Mouse (Mus musculus) urinary bladder, postnatal 25 days (tissue): ENCODE results near the gene Metap1d.

Experiments
- DNase-seq: peaks from one replicate; pipeline ENCODE4 v3.0.0; 2022; ENCODE audit warnings: low spot score

Metap1d gene

DNA sequence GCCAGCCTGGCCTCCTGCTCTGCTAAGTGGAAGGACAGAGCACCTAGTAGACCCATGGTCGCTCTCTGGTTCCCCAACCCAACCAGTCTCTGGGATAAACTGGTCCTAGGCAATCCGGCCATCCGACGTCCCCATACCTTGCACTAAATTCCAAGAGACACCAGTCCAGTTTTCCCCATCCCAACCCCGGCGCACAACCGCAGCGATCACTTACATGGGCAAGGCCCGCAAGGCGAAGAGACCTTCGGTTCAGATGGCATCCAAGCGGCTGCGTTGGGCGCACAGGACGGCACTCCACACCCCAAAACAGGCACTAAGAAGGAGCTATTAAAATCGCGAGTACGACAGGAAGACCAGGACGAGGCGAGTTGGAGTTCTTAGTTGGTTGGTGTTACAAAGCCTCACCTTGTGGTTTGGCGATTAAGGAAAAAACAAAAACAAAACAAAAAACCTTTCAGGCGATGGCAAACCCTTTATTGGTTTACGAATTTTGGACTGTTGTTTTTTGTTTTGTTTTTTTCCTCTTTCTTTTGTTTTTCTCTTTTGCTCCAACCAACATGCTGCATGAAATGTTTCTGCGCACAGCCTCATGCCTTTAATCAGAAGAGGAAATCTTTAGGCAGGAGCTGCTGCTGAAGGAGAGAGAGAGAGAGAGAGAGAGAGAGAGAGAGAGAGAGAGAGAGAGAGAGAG lies 74.4 kb downstream of the Metap1d start:
- no peak for DNase-seq

GRCm38 (mm10) chr2:71528014-71528713 lies 75.1 kb downstream of the Metap1d start, which contains the start of gene Dlx1:
Gene Dlx1 (plus strand): TSS chr2:71528113.
- no peak for DNase-seq

DNA sequence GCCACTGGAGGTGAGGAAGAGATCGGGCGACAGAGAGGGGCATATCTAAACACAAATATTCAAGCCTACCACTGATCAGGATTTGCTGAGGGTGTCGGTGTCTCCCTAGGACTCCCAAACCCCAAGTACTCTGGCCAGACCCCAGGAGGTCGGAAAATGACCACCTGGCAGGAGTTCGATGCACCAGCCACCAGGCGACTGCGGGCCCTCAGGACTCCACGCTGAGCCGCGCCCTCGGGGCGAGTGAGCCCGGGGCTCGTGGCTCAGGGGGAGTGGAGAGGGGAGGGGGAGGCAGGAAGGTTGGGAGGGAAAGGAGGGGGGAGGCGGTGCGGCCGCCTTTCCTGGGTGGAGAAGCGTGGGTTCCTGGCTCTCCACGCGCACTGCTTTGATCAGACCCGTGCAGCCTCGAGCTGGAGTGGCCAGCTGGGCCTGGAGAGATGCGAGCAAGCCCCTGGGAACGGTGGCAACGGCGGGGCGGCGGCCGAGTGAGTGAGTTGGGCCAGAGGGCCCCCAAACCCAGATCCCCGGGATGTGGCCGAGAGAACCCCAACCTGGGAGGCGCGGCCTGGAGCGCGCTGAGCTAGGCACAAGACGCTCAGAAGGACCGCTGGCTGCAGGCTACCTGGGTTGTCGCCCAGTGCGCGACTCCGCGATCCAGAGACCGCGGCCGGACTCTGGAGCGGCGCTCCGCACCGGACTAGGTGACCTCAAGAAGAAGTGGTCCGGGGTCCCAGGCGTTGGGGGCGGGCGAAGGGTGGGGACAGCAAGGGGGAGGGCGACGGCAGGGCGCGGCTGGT lies 75.8 kb downstream of the Metap1d start:
- DNase-seq: no peak

GRCm38 (mm10) chr2:71529511-71530351 lies 76.7 kb downstream of the Metap1d start:
- DNase-seq: peak; percentile 63

DNA sequence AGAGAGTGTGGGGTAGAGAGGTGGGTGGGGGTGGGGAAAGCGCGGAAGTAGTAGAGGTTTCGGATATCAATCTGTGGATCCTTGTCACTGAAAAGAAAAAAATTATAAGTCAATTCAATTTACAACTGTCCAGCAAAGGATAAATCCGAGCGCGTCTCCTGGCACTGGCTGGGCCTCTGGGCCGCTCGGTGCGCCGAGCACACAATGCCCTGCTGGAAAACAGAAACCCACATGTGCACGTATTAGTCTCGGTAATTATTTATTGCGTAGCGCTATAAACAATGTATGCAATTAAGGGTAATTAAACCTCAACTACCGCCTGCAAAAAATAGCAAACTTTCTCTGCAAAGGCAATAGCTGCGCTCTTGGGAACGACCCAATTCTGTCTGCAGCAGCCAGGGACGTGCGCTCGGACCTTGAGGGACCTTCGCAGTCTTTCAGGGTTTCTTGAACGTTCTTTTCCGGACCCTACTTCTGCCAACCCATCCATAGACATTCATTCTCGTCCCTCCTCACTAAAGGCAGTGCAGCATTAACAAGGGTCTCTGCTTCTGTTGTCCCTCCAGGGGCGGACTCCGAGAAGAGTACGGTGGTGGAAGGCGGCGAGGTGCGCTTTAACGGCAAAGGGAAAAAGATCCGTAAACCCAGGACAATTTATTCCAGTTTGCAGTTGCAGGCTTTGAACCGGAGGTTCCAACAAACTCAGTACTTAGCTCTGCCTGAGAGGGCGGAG lies 77.5 kb downstream of the Metap1d start:
- no peak for DNase-seq

DNA sequence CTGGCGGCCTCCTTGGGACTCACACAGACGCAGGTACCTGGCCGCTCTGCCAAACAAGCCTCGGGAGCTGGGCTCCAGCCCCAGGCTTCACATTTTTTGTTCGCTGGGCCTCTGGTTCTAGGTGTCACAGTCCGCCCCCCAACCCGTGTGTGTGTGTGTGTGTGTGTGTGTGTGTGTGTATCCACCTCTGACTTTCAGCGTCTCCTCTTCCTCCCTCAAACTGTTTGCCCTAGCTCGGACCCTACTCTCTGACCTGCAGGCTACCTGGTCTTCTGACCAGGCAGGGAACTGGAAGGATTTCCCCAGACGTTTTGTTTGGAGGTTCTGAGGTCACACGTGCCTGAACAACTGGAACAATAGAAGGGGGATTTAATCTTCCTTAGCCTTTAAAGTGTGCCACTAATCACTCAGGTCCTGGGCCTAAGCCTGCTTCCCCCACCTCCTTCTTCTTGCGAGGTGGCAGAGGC lies 78.1 kb downstream of the Metap1d start:
- no peak for DNase-seq

DNA sequence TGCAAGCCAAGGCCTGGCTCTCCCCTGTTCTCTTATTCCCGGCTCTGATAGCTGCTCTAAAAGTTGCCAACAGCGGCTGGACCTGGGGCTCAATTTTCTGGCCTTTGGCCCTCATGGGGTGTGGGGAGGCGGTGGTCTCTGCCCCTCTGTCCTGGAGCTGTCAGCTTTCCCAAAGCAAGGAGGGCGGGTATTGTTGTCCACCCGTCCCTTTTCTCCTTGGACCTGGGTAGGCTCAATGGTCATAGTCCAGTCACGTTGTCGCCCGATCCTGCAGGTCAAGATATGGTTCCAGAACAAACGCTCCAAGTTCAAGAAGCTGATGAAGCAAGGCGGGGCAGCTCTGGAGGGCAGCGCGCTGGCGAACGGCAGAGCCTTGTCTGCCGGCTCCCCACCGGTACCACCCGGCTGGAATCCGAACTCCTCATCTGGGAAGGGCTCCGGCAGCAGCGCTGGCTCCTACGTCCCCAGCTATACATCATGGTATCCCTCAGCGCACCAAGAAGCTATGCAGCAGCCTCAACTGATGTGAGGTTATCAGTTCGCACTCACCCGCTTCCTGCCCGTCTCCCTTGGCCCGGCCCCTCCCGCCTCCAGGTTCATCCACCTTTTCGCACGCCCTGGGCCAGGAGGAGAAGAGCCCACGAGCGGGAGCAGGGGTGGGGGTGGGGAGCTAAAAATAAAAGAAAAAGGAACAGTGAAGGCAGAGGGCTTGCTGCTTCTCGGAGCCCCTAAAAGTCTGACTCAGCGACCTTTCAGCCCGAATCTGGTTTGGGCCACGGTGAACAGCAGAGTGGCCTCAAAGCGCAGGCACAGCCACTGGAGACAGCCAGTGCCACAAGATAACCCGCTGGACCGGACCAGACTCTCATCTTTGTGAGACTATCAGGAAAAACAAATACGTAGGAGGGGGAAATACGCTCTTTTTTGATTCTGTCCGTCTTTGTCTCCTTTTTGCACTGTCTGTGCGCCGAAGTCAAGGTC lies 79.2 kb downstream of the Metap1d start:
- no peak for DNase-seq

- DNase-seq: no peak
Observed at GRCm38 (mm10) chr2:71533094-71533493, 80.0 kb downstream of the Metap1d start.

GRCm38 (mm10) chr2:71534242-71535052 lies 81.4 kb downstream of the Metap1d start:
- no peak for DNase-seq

DNA sequence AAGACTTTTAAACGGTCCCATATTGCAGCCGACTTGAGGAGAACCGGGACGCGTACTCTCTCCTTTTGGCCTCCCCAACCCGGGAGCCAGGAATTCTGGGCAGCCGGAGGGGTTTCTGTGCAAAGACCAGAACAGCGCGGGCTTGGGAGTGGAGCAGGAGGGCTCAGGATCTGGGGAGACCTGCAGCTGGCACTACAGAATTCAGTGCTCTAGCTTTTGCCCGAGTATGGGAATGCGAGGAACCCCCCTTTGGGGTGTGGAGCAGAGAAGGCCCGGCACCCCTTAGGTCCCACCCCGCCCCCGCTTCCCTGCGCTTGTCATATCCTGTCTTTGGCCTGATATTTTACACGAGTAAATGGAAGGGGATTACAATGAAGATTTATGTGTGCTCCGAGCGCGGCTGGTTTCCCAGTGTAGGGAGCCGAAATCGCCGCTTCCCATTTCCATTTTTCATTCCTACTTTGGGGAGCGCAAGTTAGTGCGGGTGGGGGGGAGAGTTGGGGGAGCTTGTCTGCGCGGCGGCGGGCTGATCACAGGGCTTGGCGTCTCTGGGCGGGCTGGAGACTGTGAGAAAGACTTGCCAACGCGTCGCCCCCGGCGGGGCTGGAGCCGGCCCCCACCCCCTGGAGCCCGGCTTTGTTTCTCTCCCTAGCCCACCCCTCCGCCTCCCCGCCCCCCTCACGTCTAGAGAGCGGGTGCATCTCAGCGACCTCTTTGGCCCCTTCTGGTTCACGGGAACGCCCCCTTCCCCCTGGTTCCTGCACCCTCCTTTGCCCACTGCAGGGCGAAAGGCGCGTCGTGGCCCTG lies 87.7 kb downstream of the Metap1d start:
- no peak for DNase-seq

GRCm38 (mm10) chr2:71541418-71542226 lies 88.5 kb downstream of the Metap1d start:
- DNase-seq: no peak

- DNase-seq: no peak
Observed at GRCm38 (mm10) chr2:71542227-71542815, 89.2 kb downstream of the Metap1d start.

DNA sequence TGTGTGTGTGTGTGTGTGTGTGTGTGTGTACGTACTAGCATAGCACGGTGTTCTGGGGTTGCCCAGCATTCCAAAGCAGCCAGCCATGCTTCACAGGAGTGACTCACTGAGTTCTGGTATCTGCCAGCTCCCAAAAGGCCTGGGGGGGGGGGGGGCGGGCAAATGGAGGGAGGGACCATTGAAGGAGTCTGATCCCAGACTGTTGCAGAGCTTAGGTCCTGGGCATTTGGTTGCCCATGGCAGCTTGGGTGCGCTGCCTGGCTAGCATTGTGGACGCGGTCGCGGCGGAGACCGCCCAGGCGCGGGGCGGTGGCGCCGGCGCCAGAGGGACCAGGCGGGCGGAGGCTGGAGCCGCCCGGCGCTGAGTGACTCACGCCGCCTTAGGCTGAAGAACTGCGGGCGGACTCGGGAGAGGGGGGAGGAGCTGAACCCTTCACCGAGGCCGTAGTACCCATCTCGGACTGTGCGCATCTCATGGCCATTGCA lies 89.8 kb downstream of the Metap1d start:
- DNase-seq: peak; percentile 55

DNA sequence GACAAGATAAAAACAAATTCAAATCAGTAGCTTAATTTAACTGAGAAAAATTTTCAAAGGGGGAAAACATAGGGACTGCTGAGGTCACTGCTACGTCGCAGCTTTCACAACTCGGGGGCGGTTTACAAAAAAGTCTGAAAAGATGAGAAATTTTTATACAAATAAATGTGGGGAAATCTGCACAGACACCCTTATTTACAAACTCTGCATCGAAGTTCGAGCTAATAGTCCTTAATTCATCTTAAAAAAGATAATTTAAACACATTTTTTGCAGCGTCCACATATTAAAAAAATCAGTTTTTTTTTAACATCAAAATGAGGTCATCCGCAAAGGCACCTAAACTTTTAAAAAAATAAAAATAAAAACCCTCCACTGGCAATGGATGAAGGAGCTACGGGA lies 90.5 kb downstream of the Metap1d start:
- DNase-seq: no peak

GRCm38 (mm10) chr2:71543948-71544347 lies 90.9 kb downstream of the Metap1d start:
- no peak for DNase-seq

DNA sequence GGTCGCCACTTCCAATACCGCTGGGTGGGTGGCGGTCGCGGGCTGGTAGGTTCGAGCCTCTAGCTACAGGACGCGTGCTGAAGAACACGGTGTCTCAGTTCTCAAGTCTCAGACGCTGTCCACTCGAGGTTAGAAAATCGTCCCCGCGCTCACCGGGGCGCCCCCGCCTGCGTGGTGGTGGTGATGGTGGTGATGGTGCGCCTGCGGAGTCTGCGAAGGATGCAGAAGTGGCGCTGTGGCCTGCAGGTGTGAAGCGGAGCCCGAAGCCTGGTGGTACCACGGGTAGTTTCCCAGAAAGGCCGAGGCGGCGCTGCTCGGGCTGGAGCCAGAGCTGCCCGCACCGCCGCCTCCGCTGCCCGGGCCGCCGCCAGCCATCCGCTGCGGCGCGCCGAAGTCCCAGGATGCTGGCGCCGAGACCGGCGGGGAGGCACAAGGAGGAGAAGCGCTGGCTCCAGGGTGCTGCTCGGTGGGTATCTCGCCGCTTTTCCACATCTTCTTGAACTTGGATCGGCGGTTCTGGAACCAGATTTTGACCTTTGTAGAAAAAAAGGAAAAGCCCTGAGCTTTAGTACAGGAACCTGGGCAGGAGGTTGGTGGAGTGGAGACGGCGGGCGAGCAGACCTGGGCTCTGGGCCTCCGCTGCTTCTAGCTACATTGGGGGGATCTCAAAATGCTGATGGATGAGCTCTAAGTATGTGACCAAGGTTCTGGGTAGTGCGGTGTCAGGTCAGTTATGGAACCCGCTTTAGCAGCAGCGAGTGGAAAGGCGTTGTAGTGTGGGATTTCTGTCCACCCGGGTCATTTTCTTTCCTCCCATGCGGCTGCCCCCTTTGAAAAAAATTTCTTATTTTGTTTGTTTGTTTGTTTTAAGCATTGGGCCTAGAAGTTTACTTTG lies 91.6 kb downstream of the Metap1d start:
- no peak for DNase-seq
